Mouse (Mus musculus) lung, embryonic 14.5 days (tissue): ENCODE results near the gene Egfem1. TPM values are rescaled to one million over a fixed set of nuclear protein-coding genes. Genes with fewer than 3 reads are reported as not detected.

Source experiments
- ATAC-seq: fragments of 200-750 bp; cut with Nextera tagmentation; 2 replicates; pipeline ENCODE4 v1.8.0; 2017; ENCODE audit warnings: mild to moderate bottlenecking, moderate TSS enrichment, moderate library complexity; ENCODE audit not compliant: insufficient read depth
- DNase-seq: peaks from one replicate; pipeline ENCODE4 v3.0.0-alpha.2; 2015
- H3K27ac ChIP-seq: fragments of 300-500 bp; sonication (generic); 2 replicates; pipeline ENCODE4 v1.5.1; 2014; ENCODE audit warnings: low read depth, mild to moderate bottlenecking, moderate library complexity
- H3K27me3 ChIP-seq: fragments of 300-500 bp; sonication (generic); 2 replicates; pipeline ENCODE4 v1.6.1; 2014; ENCODE audit warnings: low read length, control low read depth; ENCODE audit not compliant: insufficient read depth
- H3K36me3 ChIP-seq: fragments of 300-500 bp; sonication (generic); 2 replicates; pipeline ENCODE4 v1.6.1; 2014; ENCODE audit warnings: control low read depth; ENCODE audit not compliant: insufficient read depth
- H3K4me1 ChIP-seq: fragments of 300-500 bp; sonication (generic); 2 replicates; pipeline ENCODE4 v1.6.1; 2014; ENCODE audit warnings: antibody characterized with exemption, control low read depth; ENCODE audit not compliant: insufficient read depth
- H3K4me2 ChIP-seq: fragments of 300-500 bp; sonication (generic); 2 replicates; pipeline ENCODE4 v1.6.1; 2014; ENCODE audit warnings: mild to moderate bottlenecking
- H3K4me3 ChIP-seq: fragments of 300-500 bp; sonication (generic); 2 replicates; pipeline ENCODE4 v1.5.1; 2014; ENCODE audit warnings: low read depth, low read length
- H3K9ac ChIP-seq: fragments of 300-500 bp; sonication (generic); 2 replicates; pipeline ENCODE4 v1.6.1; 2014
- H3K9me3 ChIP-seq: fragments of 300-500 bp; sonication (generic); 2 replicates; pipeline ENCODE4 v1.6.1; 2016; ENCODE audit warnings: low read depth, low read length, control low read depth
- CTCF ChIP-seq: IDR thresholded peaks from 2 replicates; pipeline ENCODE4 v1.5.1; 2016; ENCODE audit warnings: antibody characterized with exemption, low read depth
- WGBS: fragments of 180-500 bp; shearing (Covaris S2); extraction: QIAGEN DNeasy Blood & Tissue Kit; methylation state at CpG from one replicate; pipeline ENCODE4 v1.1.7; 2014; 5-methylcytosine and 5-hydroxymethylcytosine counted together
- polyA plus RNA-seq: library from polyadenylated mRNA; unstranded; fragments of >200 nt; fragmentation: Nextera tagmentation; extraction: Ambion mirVana; gene quantifications from 2 replicates; pipeline ENCODE4 v1.2.1, GENCODE M21; 2014

Gene Egfem1
- polyA plus RNA-seq, 1 experiment from 2014 or later = 6.7 TPM

DNA sequence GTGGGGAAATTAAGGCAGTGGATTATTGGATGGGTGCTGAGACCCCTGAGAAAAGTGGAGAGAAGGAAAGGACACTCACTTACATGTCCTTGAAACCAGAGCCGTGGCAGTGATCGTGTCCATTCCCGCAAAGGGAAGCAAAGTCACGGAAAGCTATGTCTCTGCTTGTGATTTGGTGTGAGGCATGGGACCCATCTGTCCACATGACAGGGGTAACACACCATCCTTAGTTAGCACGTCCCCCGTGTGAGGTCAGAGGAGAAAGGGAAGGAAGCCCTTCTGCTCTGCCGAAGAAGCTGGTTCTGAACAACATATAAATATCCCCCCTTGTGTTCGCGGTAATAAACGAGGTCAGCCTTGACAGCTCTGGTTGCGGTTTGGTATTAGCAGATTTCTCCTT lies 52.7 kb downstream of the Egfem1 start:
- no peak overlapping the region for H3K9ac ChIP-seq
- no peaks in the 10 kb centered on the region for H3K36me3 ChIP-seq
- peak; percentile 36 for ATAC-seq
- no peak overlapping the region for H3K27ac ChIP-seq
- no peaks in the 10 kb centered on the region for H3K4me1 ChIP-seq
- no peak overlapping the region for H3K4me3 ChIP-seq
- TF ChIP-seq CTCF = no peak
- H3K9me3 ChIP-seq = no peaks in the 10 kb centered on the region
- WGBS = 36% methylated on average over 11 of the region's 11 CpGs
- peak; percentile 70 for DNase-seq
- H3K4me2 ChIP-seq = peak overlapping the region; percentile 47
- H3K27me3 ChIP-seq = no peaks in the 10 kb centered on the region

DNA sequence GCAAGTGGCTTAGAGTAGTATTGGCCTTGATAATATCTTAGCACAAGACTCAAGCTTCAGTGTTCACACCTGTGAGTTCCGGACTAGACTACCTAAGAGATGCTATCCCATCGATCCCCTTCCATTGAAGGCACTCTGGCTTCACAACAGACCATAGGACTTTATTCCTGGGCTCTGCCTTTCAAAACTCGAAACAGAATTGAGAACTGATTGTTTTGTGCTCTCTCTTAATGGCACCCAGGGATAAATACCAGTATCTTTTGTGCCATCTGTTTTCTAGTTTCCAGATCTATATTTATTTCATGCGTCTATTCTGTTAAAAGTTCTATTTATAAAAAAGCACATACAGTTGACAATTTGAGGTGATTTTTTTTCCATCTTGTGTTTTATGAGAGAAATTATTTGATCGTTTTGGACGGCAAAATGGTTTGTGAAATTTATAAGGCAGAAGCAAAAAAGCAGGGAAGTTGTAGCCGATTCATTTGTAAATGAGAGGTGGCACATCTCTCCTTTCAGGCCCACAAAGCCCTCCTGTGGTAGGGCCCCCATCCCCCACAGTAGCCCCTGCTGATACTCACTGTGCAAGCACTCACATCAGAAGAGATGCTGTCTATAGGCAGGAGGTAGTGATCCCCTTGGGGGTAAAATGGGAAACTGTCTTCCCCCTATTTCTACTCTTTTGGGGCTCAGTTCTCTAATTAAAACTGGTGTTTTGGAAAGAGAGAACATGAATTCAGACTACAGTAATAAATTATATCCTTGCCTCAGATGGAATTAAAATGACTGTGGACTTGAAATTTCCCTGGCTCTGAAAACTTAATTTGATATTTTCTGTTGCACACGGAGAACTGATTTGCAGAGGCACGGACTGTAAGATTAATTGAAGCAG lies 53.6 kb downstream of the Egfem1 start:
- H3K9me3 ChIP-seq = no peaks in the 10 kb centered on the region
- no peak overlapping the region for H3K9ac ChIP-seq
- no peak for ATAC-seq
- no peaks in the 10 kb centered on the region for H3K36me3 ChIP-seq
- H3K4me3 ChIP-seq = no peak overlapping the region
- no peak for DNase-seq
- H3K4me1 ChIP-seq = no peaks in the 10 kb centered on the region
- H3K4me2 ChIP-seq = no peak overlapping the region
- no peak for TF ChIP-seq CTCF
- WGBS = 46% methylated on average over 9 of the region's 9 CpGs
- no peaks in the 10 kb centered on the region for H3K27me3 ChIP-seq
- H3K27ac ChIP-seq = no peak overlapping the region

DNA sequence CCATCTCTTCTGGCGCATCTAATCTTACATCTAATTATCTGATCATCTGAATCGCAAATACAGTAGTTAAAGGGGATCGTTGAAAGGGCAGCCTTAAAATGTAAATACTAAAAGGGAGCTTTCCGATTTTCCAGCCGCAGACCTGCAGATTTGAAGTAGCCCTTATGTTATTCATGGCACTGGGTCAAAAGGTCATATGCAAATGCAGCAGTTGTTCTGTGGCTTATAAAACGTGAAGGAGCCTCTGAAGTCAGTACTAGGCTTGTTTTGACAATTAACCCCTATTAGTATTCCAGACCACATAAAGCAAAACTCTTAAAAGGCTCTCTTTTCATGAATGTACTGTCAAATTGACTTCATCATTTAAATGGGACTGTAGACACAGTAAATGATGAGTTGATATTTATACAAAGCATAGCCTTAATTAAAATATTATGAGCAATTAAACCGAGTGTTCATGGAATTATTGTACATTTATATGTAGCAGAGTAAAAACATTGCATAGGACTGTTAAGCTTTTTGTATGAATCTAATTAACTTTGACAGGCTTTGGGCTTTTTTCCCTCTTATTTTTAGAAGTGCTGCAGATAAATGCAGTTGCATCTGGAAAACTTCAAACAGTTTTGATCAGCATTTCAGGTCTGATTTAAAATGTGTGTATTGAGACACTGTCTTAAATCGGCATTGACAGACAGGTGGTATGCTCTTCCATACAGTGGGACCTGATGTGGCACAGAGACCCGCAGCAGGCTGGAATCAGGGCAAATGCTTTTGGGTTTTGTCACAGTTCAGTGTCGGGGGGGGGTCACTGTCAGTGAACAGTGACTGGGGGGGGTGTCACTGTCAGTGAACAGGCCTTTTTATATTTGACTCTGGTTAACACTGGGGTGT lies 54.5 kb downstream of the Egfem1 start:
- H3K36me3 ChIP-seq = no peaks in the 10 kb centered on the region
- no peaks in the 10 kb centered on the region for H3K9me3 ChIP-seq
- no peak overlapping the region for H3K27ac ChIP-seq
- H3K27me3 ChIP-seq = no peaks in the 10 kb centered on the region
- no peak overlapping the region for H3K9ac ChIP-seq
- WGBS = 21% methylated on average over 10 of the region's 10 CpGs
- H3K4me1 ChIP-seq = no peaks in the 10 kb centered on the region
- H3K4me3 ChIP-seq = no peak overlapping the region
- TF ChIP-seq CTCF = no peak
- ATAC-seq (no peak), DNase-seq (peak; percentile 27)
- H3K4me2 ChIP-seq = no peak overlapping the region

DNA sequence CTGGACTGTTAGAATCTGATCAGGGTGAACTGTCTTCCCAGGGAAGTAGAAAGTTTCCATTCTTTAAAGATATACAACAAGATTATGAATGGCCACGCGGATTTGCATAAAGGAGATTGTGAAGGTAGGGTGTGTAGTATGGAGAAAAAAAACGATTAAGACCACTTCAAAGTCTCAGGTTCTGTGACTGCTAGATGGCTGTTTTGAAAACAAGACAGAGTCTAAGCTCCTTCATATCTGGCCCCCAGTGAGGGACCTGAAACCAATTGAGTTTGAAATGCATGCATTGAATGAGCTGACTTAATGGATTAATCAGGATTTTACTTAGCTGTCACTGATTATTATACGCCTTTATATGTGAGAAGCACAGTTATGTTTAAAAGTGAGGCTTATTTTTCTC lies 86.6 kb downstream of the Egfem1 start:
- no peaks in the 10 kb centered on the region for H3K9me3 ChIP-seq
- WGBS = 77% methylated on average over 4 of the region's 4 CpGs
- H3K36me3 ChIP-seq = no peaks in the 10 kb centered on the region
- no peak overlapping the region for H3K4me3 ChIP-seq
- H3K4me1 ChIP-seq = no peaks in the 10 kb centered on the region
- no peak overlapping the region for H3K27ac ChIP-seq
- ATAC-seq (no peak), DNase-seq (no peak)
- no peak overlapping the region for H3K4me2 ChIP-seq
- H3K27me3 ChIP-seq = no peaks in the 10 kb centered on the region
- no peak for TF ChIP-seq CTCF
- no peak overlapping the region for H3K9ac ChIP-seq

DNA sequence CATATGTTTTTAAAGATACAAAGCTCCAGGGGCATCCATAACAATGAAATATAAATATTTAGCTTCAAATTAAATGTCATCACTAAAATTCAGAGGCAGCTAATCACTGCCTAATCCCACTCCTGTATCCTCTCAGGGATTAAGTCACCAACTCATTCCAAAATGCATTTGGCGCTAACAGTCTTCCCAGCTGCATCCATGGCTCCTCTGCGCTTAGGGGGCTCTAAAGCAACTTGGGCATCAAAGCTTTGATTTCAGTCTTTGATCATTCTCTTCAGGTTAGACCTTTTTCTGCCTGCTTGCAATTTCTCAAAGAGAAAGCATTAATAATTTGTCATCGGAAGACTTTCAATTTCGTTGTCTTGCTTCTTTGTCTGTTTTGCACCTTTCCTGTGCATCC lies 87.2 kb downstream of the Egfem1 start:
- Histone ChIP-seq H3K4me3 (no peak overlapping the region), H3K9me3 (no peaks in the 10 kb centered on the region), H3K36me3 (no peaks in the 10 kb centered on the region), H3K4me1 (no peaks in the 10 kb centered on the region), H3K4me2 (no peak overlapping the region), H3K9ac (no peak overlapping the region), H3K27ac (no peak overlapping the region), H3K27me3 (no peaks in the 10 kb centered on the region)
- TF ChIP-seq CTCF = no peak
- no peak for DNase-seq
- ATAC-seq = no peak
- WGBS = 72% methylated on average over 4 of the region's 4 CpGs

DNA sequence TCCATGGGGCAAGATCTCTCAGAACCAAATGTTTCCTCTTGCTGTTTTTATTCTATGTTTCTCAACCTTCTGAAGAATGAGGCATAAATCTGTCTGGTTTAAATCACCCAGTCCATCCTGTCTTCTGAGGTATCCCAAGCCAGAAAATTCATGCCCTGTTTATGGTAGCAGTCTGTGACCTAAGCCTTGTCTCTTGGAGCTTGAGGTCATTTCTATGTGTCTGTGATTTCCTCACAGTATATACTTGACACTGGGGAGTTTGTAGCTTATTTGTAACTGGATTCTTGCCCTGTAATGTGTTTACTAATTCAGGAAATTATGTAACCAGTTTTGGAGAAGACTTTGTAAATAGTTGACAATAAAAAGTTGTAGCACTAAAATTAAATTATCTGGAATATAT lies 95.2 kb downstream of the Egfem1 start:
- no peaks in the 10 kb centered on the region for H3K27me3 ChIP-seq
- H3K4me2 ChIP-seq = no peak overlapping the region
- H3K9ac ChIP-seq = no peak overlapping the region
- TF ChIP-seq CTCF = no peak
- ATAC-seq = peak; percentile 88
- peak; percentile 72 for DNase-seq
- H3K9me3 ChIP-seq = no peaks in the 10 kb centered on the region
- no peaks in the 10 kb centered on the region for H3K36me3 ChIP-seq
- no peak overlapping the region for H3K27ac ChIP-seq
- no peak overlapping the region for H3K4me3 ChIP-seq
- no peaks in the 10 kb centered on the region for H3K4me1 ChIP-seq

DNA sequence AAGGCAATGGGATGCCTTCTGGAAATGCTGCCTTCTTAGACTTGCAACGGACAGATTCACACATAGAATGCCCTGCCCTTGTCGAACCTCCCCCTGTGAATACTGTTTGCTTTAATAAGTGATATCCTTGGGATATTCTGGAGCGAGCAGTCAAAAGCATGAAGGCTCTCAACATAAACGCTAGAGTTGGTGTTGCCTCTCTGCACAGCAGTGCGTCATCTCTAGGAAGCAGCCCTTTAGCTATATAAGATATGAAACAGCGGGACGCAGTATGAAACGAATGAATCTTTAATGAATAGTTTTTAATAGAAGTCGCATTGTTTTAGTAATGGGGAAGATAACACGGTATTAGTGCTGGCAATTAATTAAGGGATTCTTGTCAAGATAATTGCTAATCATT lies 101.2 kb downstream of the Egfem1 start:
- ATAC-seq (no peak), DNase-seq (no peak)
- Histone ChIP-seq H3K27me3 (no peaks in the 10 kb centered on the region), H3K4me3 (no peak overlapping the region), H3K4me2 (no peak overlapping the region), H3K9ac (no peak overlapping the region), H3K9me3 (no peaks in the 10 kb centered on the region), H3K36me3 (no peaks in the 10 kb centered on the region), H3K27ac (no peak overlapping the region), H3K4me1 (no peaks in the 10 kb centered on the region)
- TF ChIP-seq CTCF = no peak
- WGBS = 63% methylated on average over 10 of the region's 10 CpGs
